Mouse (Mus musculus) liver, adult 2 months (tissue): ENCODE results near the gene Txn1. TPM values are rescaled to one million over a fixed set of nuclear protein-coding genes. Genes with fewer than 3 reads are reported as not detected.

Experiments used
- DNase-seq: peaks from one replicate; pipeline ENCODE4 v3.0.0-alpha.2; 2011; ENCODE audit warnings: low read depth, low spot score; ENCODE audit errors: extremely low read depth
- H3K27ac ChIP-seq: fragments of 200-500 bp; replicated peaks from 2 replicates; pipeline ENCODE4 v1.5.1; 2012; ENCODE audit warnings: low read depth, mild to moderate bottlenecking, control low read depth, inconsistent platforms, low read length; ENCODE audit not compliant: insufficient read depth
- H3K27me3 ChIP-seq: fragments of 200-500 bp; 2 replicates; pipeline ENCODE4 v1.6.1; 2012; ENCODE audit warnings: mild to moderate bottlenecking, moderate library complexity, low read length, inconsistent platforms; ENCODE audit not compliant: control insufficient read depth, insufficient read depth
- H3K36me3 ChIP-seq: fragments of 200-500 bp; 2 replicates; pipeline ENCODE4 v1.6.1; 2012; ENCODE audit warnings: low read length, inconsistent platforms; ENCODE audit not compliant: control insufficient read depth, insufficient read depth
- H3K4me1 ChIP-seq: fragments of 200-500 bp; 2 replicates; pipeline ENCODE4 v1.6.1; 2011; ENCODE audit warnings: low read length; ENCODE audit not compliant: control insufficient read depth, insufficient read depth
- H3K4me3 ChIP-seq: fragments of 200-500 bp; 2 replicates; pipeline ENCODE4 v1.5.1; 2011; ENCODE audit warnings: low read depth, mild to moderate bottlenecking, control low read depth, low read length, moderate library complexity; ENCODE audit not compliant: insufficient read depth
- H3K79me2 ChIP-seq: fragments of 200-500 bp; 2 replicates; pipeline ENCODE4 v1.6.1; 2012; ENCODE audit warnings: inconsistent platforms, mild to moderate bottlenecking, low read length, moderate library complexity; ENCODE audit not compliant: control insufficient read depth, insufficient read depth
- H3K9ac ChIP-seq: fragments of 200-500 bp; 2 replicates; pipeline ENCODE4 v1.6.1; 2012; ENCODE audit warnings: low read depth, mild to moderate bottlenecking, control low read depth, inconsistent platforms, low read length
- CTCF ChIP-seq: fragments of 200-500 bp; IDR thresholded peaks from 2 replicates; pipeline ENCODE4 v1.5.1; 2011; ENCODE audit warnings: low read depth, low read length, control low read depth
- POLR2A ChIP-seq: fragments of 200-500 bp; IDR thresholded peaks from 2 replicates; pipeline ENCODE4 v1.6.1; 2011; ENCODE audit warnings: low read length, control low read depth; ENCODE audit not compliant: insufficient read depth; ENCODE audit errors: extremely low read depth
- whole genome bisulfite sequencing: fragments of 180-500 bp; shearing (Covaris S2); methylation state at CpG from one replicate; pipeline ENCODE4 v1.1.7; 2018; 5-methylcytosine and 5-hydroxymethylcytosine counted together
- polyA plus RNA-seq: library from polyadenylated mRNA; depleted of rRNA; stranded (reverse); fragments of >200 nt; gene quantifications from 2 replicates; pipeline ENCODE4 v1.2.3, GENCODE M21; 2012
- total RNA-seq: library from RNA; depleted of rRNA; stranded (reverse); fragments of >200 nt; gene quantifications from 2 replicates; pipeline ENCODE4 v1.2.3, GENCODE M21; 2014

Txn1 gene
- total and polyA plus RNA-seq, 2 experiments = 151 to 246 TPM

GRCm38 (mm10) chr4:57957200-57958085 is 1.2 kb upstream of the Txn1 start:
- H3K9ac ChIP-seq = no peak overlapping the region; the same call in 1 of the 2 replicates
- peaks cover 8% of the 10 kb centered on the region for H3K4me1 ChIP-seq
- no peaks in the 10 kb centered on the region for H3K27me3 ChIP-seq
- H3K27ac ChIP-seq = peak overlapping the region; percentile 92
- DNase-seq = no peak
- 0 out of 2 replicates have a peak overlapping the region, but pooled peaks have one; percentile 29 for H3K4me3 ChIP-seq
- peaks cover 10% of the 10 kb centered on the region; the same call in 1 of the 2 replicates for H3K79me2 ChIP-seq
- H3K36me3 ChIP-seq = no peaks in the 10 kb centered on the region
- 68% methylated on average over 11 of the region's 11 CpGs for WGBS
- no peak for TF ChIP-seq CTCF
- no peak for TF ChIP-seq POLR2A

DNA sequence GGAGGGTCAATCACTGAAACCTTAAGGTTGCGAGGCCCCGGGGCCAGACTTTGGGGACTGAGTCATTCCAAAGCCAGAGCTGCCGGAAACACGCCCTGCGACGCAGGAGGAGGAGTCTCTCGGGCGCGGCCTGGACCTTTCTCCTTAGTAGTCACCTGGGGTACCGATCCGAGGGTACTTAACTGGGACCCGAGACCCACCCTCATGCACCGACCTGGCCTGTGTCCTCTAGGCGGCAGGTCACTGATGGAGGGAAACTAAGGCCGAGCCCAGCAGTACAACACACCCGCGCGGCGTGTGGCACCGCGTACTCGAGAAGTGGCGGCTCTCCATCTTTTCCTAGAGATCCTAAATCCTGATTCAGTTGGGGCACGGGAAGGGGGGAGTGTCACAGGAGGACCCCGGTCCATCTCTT is 660 bp downstream of the Txn1 start:
- H3K36me3 ChIP-seq = peaks cover 11% of the 10 kb centered on the region
- under 1% methylated on average over 25 of the region's 25 CpGs for WGBS
- H3K27me3 ChIP-seq = no peaks in the 10 kb centered on the region
- H3K9ac ChIP-seq = peak overlapping the region; percentile 92
- H3K4me3 ChIP-seq = peak overlapping the region; percentile 81
- DNase-seq = peak; percentile 74
- TF ChIP-seq CTCF (no peak), POLR2A (peak; percentile 10; the same call in 1 of the 2 replicates)
- H3K27ac ChIP-seq = peak overlapping the region; percentile 84
- H3K79me2 ChIP-seq = peaks cover 15% of the 10 kb centered on the region; the same call in 1 of the 2 replicates
- H3K4me1 ChIP-seq = peaks cover 11% of the 10 kb centered on the region

GRCm38 (mm10) chr4:57954991-57955390 is 1.2 kb downstream of the Txn1 start:
- Histone ChIP-seq H3K79me2 (peaks cover 15% of the 10 kb centered on the region; the same call in 1 of the 2 replicates), H3K9ac (peak overlapping the region; percentile 48), H3K4me3 (peak overlapping the region; percentile 38), H3K27me3 (no peaks in the 10 kb centered on the region), H3K27ac (peak overlapping the region; percentile 84), H3K4me1 (peaks cover 11% of the 10 kb centered on the region), H3K36me3 (peaks cover 17% of the 10 kb centered on the region)
- TF ChIP-seq CTCF = no peak
- no peak for TF ChIP-seq POLR2A
- peak; percentile 63 for DNase-seq
- 21% methylated on average over 8 of the region's 8 CpGs for WGBS

DNA sequence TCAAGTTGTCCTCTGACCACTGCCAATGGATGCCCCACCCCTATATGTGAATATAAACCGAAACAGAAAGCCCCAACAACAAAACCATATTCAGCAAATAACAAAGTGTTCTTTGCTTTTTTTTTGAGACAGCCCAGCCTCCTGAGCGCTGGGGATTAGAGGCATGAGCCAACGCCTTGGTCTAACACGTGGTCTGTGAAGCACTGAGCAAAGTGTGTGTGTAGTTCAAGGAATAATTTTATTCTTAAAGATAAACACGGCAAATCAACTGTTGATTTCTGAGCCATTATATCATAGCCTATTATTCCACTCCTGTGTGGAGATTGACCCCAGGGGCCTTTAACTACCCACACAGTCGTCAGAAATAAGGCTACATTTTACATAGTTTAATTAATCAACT is 1.6 kb downstream of the Txn1 start:
- no peak overlapping the region; the same call in 1 of the 2 replicates for H3K9ac ChIP-seq
- H3K27me3 ChIP-seq = no peaks in the 10 kb centered on the region
- H3K27ac ChIP-seq = peak overlapping the region; percentile 84
- H3K4me1 ChIP-seq = peaks cover 11% of the 10 kb centered on the region
- peak overlapping the region; percentile 38 for H3K4me3 ChIP-seq
- WGBS = 23% methylated on average over 6 of the region's 6 CpGs
- peaks cover 15% of the 10 kb centered on the region; the same call in 1 of the 2 replicates for H3K79me2 ChIP-seq
- peak; percentile 56 for DNase-seq
- no peak for TF ChIP-seq CTCF
- no peak for TF ChIP-seq POLR2A
- peaks cover 21% of the 10 kb centered on the region for H3K36me3 ChIP-seq

GRCm38 (mm10) chr4:57953796-57954195 is 2.4 kb downstream of the Txn1 start:
- Histone ChIP-seq H3K4me1 (peaks cover 11% of the 10 kb centered on the region), H3K4me3 (0 out of 2 replicates have a peak overlapping the region, but pooled peaks have one; percentile 8), H3K9ac (no peak overlapping the region), H3K27ac (peak overlapping the region; percentile 68), H3K79me2 (peaks cover 15% of the 10 kb centered on the region; the same call in 1 of the 2 replicates), H3K27me3 (no peaks in the 10 kb centered on the region), H3K36me3 (peaks cover 29% of the 10 kb centered on the region)
- WGBS = 26% methylated on average over 7 of the region's 7 CpGs
- DNase-seq = peak; percentile 51
- no peak for TF ChIP-seq POLR2A
- TF ChIP-seq CTCF = no peak
